19 mouse cellular contexts compared by ENCODE assay signal in the genomic region with DNA sequence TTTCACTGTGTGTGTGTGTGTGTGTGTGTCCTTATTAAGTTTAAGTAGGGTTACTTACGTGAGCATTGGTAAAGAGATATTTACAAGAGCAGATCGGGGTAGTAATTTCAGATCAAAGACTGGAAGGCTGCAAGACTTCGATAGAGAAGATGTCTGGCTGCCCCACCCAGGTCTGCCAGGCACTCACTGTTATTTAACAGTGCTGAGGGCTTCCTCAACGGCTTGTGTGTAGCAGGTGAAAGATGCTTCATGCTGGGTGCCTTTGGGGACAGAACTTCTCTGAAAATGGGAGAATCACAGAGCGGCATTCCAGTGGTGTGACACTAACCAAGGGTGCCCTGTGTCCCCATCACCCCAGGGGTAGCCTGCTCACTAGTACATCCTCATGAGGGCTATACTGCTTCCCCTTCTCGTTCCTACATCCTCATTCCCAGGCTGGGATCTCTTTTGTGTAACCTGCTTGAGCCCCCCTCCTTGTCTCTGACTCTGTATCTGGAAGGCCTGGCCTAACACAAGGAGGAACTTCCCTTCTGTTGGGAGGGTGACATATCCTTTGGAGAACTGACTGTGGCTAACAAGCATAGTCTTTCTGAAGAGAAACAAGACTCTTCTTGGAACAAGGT. TPM values are rescaled to one million over a fixed set of nuclear protein-coding genes. Genes with fewer than 3 reads are reported as not detected.
DNase-seq lines count a peak whose midpoint lies in the region; ATAC-seq and TF ChIP-seq lines count a peak whose summit lies in the region.
"Had no signal": no experiment of that assay in that cellular context is flagged by ENCODE, and none has a peak within 500 bp of the region (broad histone marks: within the 10 kb centered on the region; RNA-seq: fewer than 3 reads in every experiment).

No protein-coding gene starts in this region.

- no peaks in the 10 kb centered on the region for H3K9me3 ChIP-seq in G1E (replicated peaks)
- no peaks in the 10 kb centered on the region for H3K9me3 ChIP-seq in liver, embryonic 11.5 days (ENCODE audit: control insufficient read depth, low read length)
- H3K9me3 ChIP-seq: embryonic facial prominence, embryonic 13.5 days; forebrain, embryonic 13.5 days; hindbrain, embryonic 15.5 days; limb, embryonic 10.5 days; lung, embryonic 15.5 days; megakaryocyte, embryonic 14.5 days; neural tube, embryonic 12.5 days had no signal

- H3K36me3 ChIP-seq in G1E (replicated peaks) = no peaks in the 10 kb centered on the region
- H3K36me3 ChIP-seq in liver, embryonic 11.5 days (ENCODE audit: control insufficient read depth, insufficient read depth, low read length) = no peaks in the 10 kb centered on the region
- H3K36me3 ChIP-seq: embryonic facial prominence, embryonic 13.5 days; hindbrain, embryonic 15.5 days; limb, embryonic 10.5 days; lung, embryonic 15.5 days; neural tube, embryonic 12.5 days had no signal

- DNase-seq in G1E (ENCODE audit: low spot score) (no peak), adipocyte (ENCODE audit: low spot score) (no peak)
- no peak for DNase-seq in liver, embryonic 11.5 days (ENCODE audit: low spot score)
- DNase-seq in layer of hippocampus, postnatal 36 days = no peak
- DNase-seq in ovary, adult 18-20 months (ENCODE audit: low spot score) = no peak
- DNase-seq: cerebellum, adult 18-20 months; heart, adult 18-20 months; kidney, adult 2 months; kidney, postnatal 36 days; retina, postnatal 1 day had no signal

- TF ChIP-seq POLR2A in bone marrow, adult 2 months (IDR thresholded peaks at IDR 0.05; ENCODE audit: borderline replicate concordance, control insufficient read depth, low read depth, low read length) = no peak

- H3K27ac ChIP-seq in bone marrow, adult 2 months (ENCODE audit: control insufficient read depth, insufficient read depth, low read depth, low read length, poor library complexity) = peak overlapping the region; percentile 97
- peak overlapping the region; percentile 86 for H3K27ac ChIP-seq in liver, embryonic 11.5 days (ENCODE audit: low read depth, low read length)
- H3K27ac ChIP-seq: embryonic facial prominence, embryonic 13.5 days; forebrain, embryonic 13.5 days; hindbrain, embryonic 15.5 days; limb, embryonic 10.5 days; lung, embryonic 15.5 days; neural tube, embryonic 12.5 days had no signal

- peak overlapping the region; percentile 22; the same call in 1 of the 2 replicates for H3K4me3 ChIP-seq in G1E (ENCODE audit: low read depth, low read length)
- H3K4me3 ChIP-seq in bone marrow, adult 2 months (replicated peaks; ENCODE audit: control insufficient read depth, low read depth, low read length) = no peak overlapping the region
- H3K4me3 ChIP-seq in liver, embryonic 11.5 days (ENCODE audit: low read depth, low read length) = no peak overlapping the region
- H3K4me3 ChIP-seq: embryonic facial prominence, embryonic 13.5 days; forebrain, embryonic 13.5 days; hindbrain, embryonic 15.5 days; limb, embryonic 10.5 days; lung, embryonic 15.5 days; megakaryocyte, embryonic 14.5 days; neural tube, embryonic 12.5 days had no signal

- H3K27me3 ChIP-seq in G1E (ENCODE audit: insufficient read depth, low read length) = no peaks in the 10 kb centered on the region
- H3K27me3 ChIP-seq in liver, embryonic 11.5 days (replicated peaks; ENCODE audit: control insufficient read depth, insufficient read depth, low read length) = no peaks in the 10 kb centered on the region
- H3K27me3 ChIP-seq: embryonic facial prominence, embryonic 13.5 days; forebrain, embryonic 13.5 days; hindbrain, embryonic 15.5 days; lung, embryonic 15.5 days; neural tube, embryonic 12.5 days had no signal

- H3K9ac ChIP-seq in liver, embryonic 11.5 days (ENCODE audit: low read depth, low read length) = peak overlapping the region; percentile 47; the same call in 1 of the 2 replicates
- H3K9ac ChIP-seq: embryonic facial prominence, embryonic 13.5 days; forebrain, embryonic 13.5 days; hindbrain, embryonic 15.5 days; lung, embryonic 15.5 days; neural tube, embryonic 12.5 days had no signal

- ATAC-seq in G1E (ENCODE audit: extremely low read depth, insufficient number of reproducible peaks, low FRiP score, poor library complexity, severe bottlenecking) = 0 out of 2 replicates have a peak, but pooled peaks have one; percentile 23
- peak; percentile 69 for ATAC-seq in liver, embryonic 11.5 days (replicated peaks; ENCODE audit: low FRiP score)
- ATAC-seq in megakaryocyte-erythroid progenitor cell, adult 5-6 weeks (replicated peaks; ENCODE audit: low FRiP score, low TSS enrichment, poor library complexity, severe bottlenecking) = peak; percentile 69
- ATAC-seq: forebrain, embryonic 13.5 days had no signal

- peaks cover 79% of the 10 kb centered on the region for H3K4me1 ChIP-seq in G1E (ENCODE audit: insufficient read depth, low read depth, low read length)
- H3K4me1 ChIP-seq in bone marrow, adult 2 months (ENCODE audit: control insufficient read depth, insufficient read depth, low read length) = peaks cover 6% of the 10 kb centered on the region; the same call in 1 of the 2 replicates
- peaks cover 44% of the 10 kb centered on the region for H3K4me1 ChIP-seq in liver, embryonic 11.5 days (replicated peaks; ENCODE audit: control insufficient read depth, insufficient read depth, low read length)

- no peak for TF ChIP-seq CTCF in G1E (IDR thresholded peaks at IDR 0.05; ENCODE audit: low read depth, low read length)
- no peak for TF ChIP-seq CTCF in bone marrow, adult 2 months (IDR thresholded peaks at IDR 0.05; ENCODE audit: control insufficient read depth, insufficient read depth, low read length)

- 0 out of 2 replicates have a peak overlapping the region, but pooled peaks have one; percentile 24 for H3K4me2 ChIP-seq in liver, embryonic 11.5 days
- H3K4me2 ChIP-seq: embryonic facial prominence, embryonic 13.5 days; forebrain, embryonic 13.5 days; hindbrain, embryonic 15.5 days; lung, embryonic 15.5 days; neural tube, embryonic 12.5 days had no signal

- 50% methylated on average over 6 of the region's 6 CpGs for WGBS in bone marrow, adult 2 months
- WGBS in liver, embryonic 11.5 days = 58% methylated on average over 6 of the region's 6 CpGs

RNA-seq across cellular contexts. Expression of a gene that starts 52.7 kb away (rescaled TPM):
- total RNA-seq in G1E (2014; fragmentation: Nextera tagmentation) = 12.3 and 19.4 TPM in 2 replicates
- 1.5 and 2.1 TPM in 2 replicates for total RNA-seq in G1E (2017)
- polyA plus RNA-seq in G1E (2012) = 3.4 and 3.5 TPM in 2 replicates
- polyA plus RNA-seq in bone marrow, adult 2 months (2011; ENCODE audit: insufficient read depth, insufficient read length, low replicate concordance, missing spikeins) = 24.0 and 27.0 TPM in 2 replicates
- polyA plus RNA-seq in liver, embryonic 11.5 days (2014; fragmentation: Nextera tagmentation; extraction: Ambion mirVana) = 27.4 and 29.1 TPM in 2 replicates
- 9.7 and 17.3 TPM in 2 replicates for total RNA-seq in megakaryocyte-erythroid progenitor cell, adult 5-6 weeks (2014; fragmentation: Nextera tagmentation)
- 8.3 and 19.3 TPM in 2 replicates for total RNA-seq in megakaryocyte-erythroid progenitor cell, adult 5-6 weeks (2017)
- total RNA-seq in layer of hippocampus, postnatal 36 days (2021) = 10 to 100 TPM; 28.5 to 30.7 TPM
